Mouse (Mus musculus) heart, embryonic 16.5 days (tissue): ENCODE measurements at regions not wholly inside any gene's neighbourhood (a gene's known extent, or its start where the extent isn't known, plus 50 kb on each side); places are given as distances from the start of the nearest gene placed in this dataset.
A peak's percentile ranks its signal among the peaks of the same experiment; 100 is the strongest.

Experiments used
- ATAC-seq: fragments of 200-750 bp; cut with Nextera tagmentation; replicated peaks from 2 replicates; pipeline ENCODE4 v1.8.0; 2017; ENCODE audit warnings: moderate number of reproducible peaks; ENCODE audit not compliant: insufficient read depth, low FRiP score; ENCODE audit errors: extremely low read depth
- H3K27ac ChIP-seq: fragments of 300-500 bp; sonication (generic); 2 replicates; pipeline ENCODE4 v1.5.1; 2014; ENCODE audit warnings: mild to moderate bottlenecking, low read length, control low read depth, moderate library complexity
- H3K27me3 ChIP-seq: fragments of 300-500 bp; sonication (generic); 2 replicates; pipeline ENCODE4 v1.6.1; 2014; ENCODE audit warnings: low read length, mixed read lengths; ENCODE audit not compliant: control insufficient read depth, insufficient read depth
- H3K36me3 ChIP-seq: fragments of 300-500 bp; sonication (generic); 2 replicates; pipeline ENCODE4 v1.6.1; 2014; ENCODE audit not compliant: control insufficient read depth, insufficient read depth
- H3K4me1 ChIP-seq: fragments of 300-500 bp; sonication (generic); 2 replicates; pipeline ENCODE4 v1.6.1; 2014; ENCODE audit warnings: low read length, mixed read lengths; ENCODE audit not compliant: control insufficient read depth, insufficient read depth
- H3K4me2 ChIP-seq: fragments of 300-500 bp; sonication (generic); 2 replicates; pipeline ENCODE4 v1.6.1; 2014; ENCODE audit warnings: low read depth, mild to moderate bottlenecking, control low read depth, low read length
- H3K4me3 ChIP-seq: fragments of 300-500 bp; sonication (generic); 2 replicates; pipeline ENCODE4 v1.5.1; 2014; ENCODE audit warnings: mild to moderate bottlenecking, control low read depth, low read length
- H3K9ac ChIP-seq: fragments of 300-500 bp; sonication (generic); 2 replicates; pipeline ENCODE4 v1.6.1; 2014; ENCODE audit warnings: low read length, control low read depth
- H3K9me3 ChIP-seq: fragments of 300-500 bp; sonication (generic); replicated peaks from 2 replicates; pipeline ENCODE4 v1.6.1; 2016; ENCODE audit warnings: low read length; ENCODE audit not compliant: control insufficient read depth
- WGBS: fragments of 180-500 bp; shearing (Covaris S2); extraction: QIAGEN DNeasy Blood & Tissue Kit; methylation state at CpG from one replicate; pipeline ENCODE4 v1.1.7; 2014; 5-methylcytosine and 5-hydroxymethylcytosine counted together

GRCm38 (mm10) chr5:118373581-118373981 is 128.6 kb downstream of the 2410131K14Rik start:
- no peaks in the 10 kb centered on the region for H3K36me3 ChIP-seq
- H3K4me1 ChIP-seq = peaks cover 13% of the 10 kb centered on the region
- H3K27ac ChIP-seq = no peak overlapping the region
- 13% methylated on average over 13 of the region's 13 CpGs for WGBS
- no peaks in the 10 kb centered on the region for H3K9me3 ChIP-seq
- ATAC-seq = no peak
- peak overlapping the region; percentile 54 for H3K4me2 ChIP-seq
- H3K27me3 ChIP-seq = 0 out of 2 replicates have a peak, but pooled peaks cover 3% of the 10 kb centered on the region
- peak overlapping the region; percentile 0; the same call in 1 of the 2 replicates for H3K9ac ChIP-seq
- H3K4me3 ChIP-seq = peak overlapping the region; percentile 32

- no peak overlapping the region for H3K9ac ChIP-seq
- H3K9me3 ChIP-seq = no peaks in the 10 kb centered on the region
- H3K4me2 ChIP-seq = no peak overlapping the region
- H3K36me3 ChIP-seq = no peaks in the 10 kb centered on the region
- no peak for ATAC-seq
- WGBS = 46% methylated on average over 2 of the region's 2 CpGs
- peaks cover 13% of the 10 kb centered on the region for H3K4me1 ChIP-seq
- 0 out of 2 replicates have a peak, but pooled peaks cover 3% of the 10 kb centered on the region for H3K27me3 ChIP-seq
- no peak overlapping the region for H3K27ac ChIP-seq
- no peak overlapping the region for H3K4me3 ChIP-seq
These were observed 129.9 kb downstream of the 2410131K14Rik start for GRCm38 (mm10) chr5:118374968-118375367.

GRCm38 (mm10) chr5:118375916-118376315 is 130.9 kb downstream of the 2410131K14Rik start:
- Histone ChIP-seq H3K27ac (no peak overlapping the region), H3K4me2 (no peak overlapping the region), H3K4me1 (peaks cover 17% of the 10 kb centered on the region), H3K27me3 (0 out of 2 replicates have a peak, but pooled peaks cover 3% of the 10 kb centered on the region), H3K4me3 (no peak overlapping the region), H3K9me3 (no peaks in the 10 kb centered on the region), H3K36me3 (no peaks in the 10 kb centered on the region), H3K9ac (no peak overlapping the region)
- ATAC-seq = no peak
- 72% methylated on average over 5 of the region's 5 CpGs for WGBS

- 69% methylated on average over 5 of the region's 5 CpGs for WGBS
- no peaks in the 10 kb centered on the region for H3K36me3 ChIP-seq
- no peak for ATAC-seq
- no peak overlapping the region for H3K9ac ChIP-seq
- H3K4me1 ChIP-seq = peaks cover 19% of the 10 kb centered on the region
- H3K27ac ChIP-seq = no peak overlapping the region
- H3K4me3 ChIP-seq = no peak overlapping the region
- 0 out of 2 replicates have a peak, but pooled peaks cover 3% of the 10 kb centered on the region for H3K27me3 ChIP-seq
- H3K4me2 ChIP-seq = no peak overlapping the region
- H3K9me3 ChIP-seq = no peaks in the 10 kb centered on the region
These were observed 131.5 kb downstream of the 2410131K14Rik start for GRCm38 (mm10) chr5:118376478-118376877.

GRCm38 (mm10) chr5:118377402-118377848 is 132.4 kb downstream of the 2410131K14Rik start:
- no peaks in the 10 kb centered on the region for H3K36me3 ChIP-seq
- ATAC-seq = no peak
- H3K4me2 ChIP-seq = no peak overlapping the region
- H3K27ac ChIP-seq = no peak overlapping the region
- peaks cover 19% of the 10 kb centered on the region for H3K4me1 ChIP-seq
- 61% methylated on average over 8 of the region's 8 CpGs for WGBS
- H3K9ac ChIP-seq = no peak overlapping the region
- H3K9me3 ChIP-seq = no peaks in the 10 kb centered on the region
- 0 out of 2 replicates have a peak, but pooled peaks cover 3% of the 10 kb centered on the region for H3K27me3 ChIP-seq
- H3K4me3 ChIP-seq = no peak overlapping the region

- Histone ChIP-seq H3K4me1 (peaks cover 9% of the 10 kb centered on the region), H3K27me3 (0 out of 2 replicates have a peak, but pooled peaks cover 6% of the 10 kb centered on the region), H3K9me3 (no peaks in the 10 kb centered on the region), H3K36me3 (no peaks in the 10 kb centered on the region), H3K27ac (no peak overlapping the region), H3K4me2 (no peak overlapping the region), H3K9ac (no peak overlapping the region), H3K4me3 (no peak overlapping the region)
- 51% methylated on average over 24 of the region's 24 CpGs for WGBS
- ATAC-seq = no peak
These were observed 134.4 kb downstream of the 2410131K14Rik start for GRCm38 (mm10) chr5:118379245-118380051.

- peak overlapping the region; percentile 80 for H3K4me2 ChIP-seq
- H3K4me3 ChIP-seq = peak overlapping the region; percentile 58
- no peak overlapping the region; the same call in 1 of the 2 replicates for H3K9ac ChIP-seq
- peak overlapping the region; percentile 28; the same call in 1 of the 2 replicates for H3K27ac ChIP-seq
- no peaks in the 10 kb centered on the region for H3K9me3 ChIP-seq
- no peak for ATAC-seq
- peaks cover 7% of the 10 kb centered on the region; the same call in 1 of the 2 replicates for H3K4me1 ChIP-seq
- H3K27me3 ChIP-seq = 0 out of 2 replicates have a peak, but pooled peaks cover 6% of the 10 kb centered on the region
- H3K36me3 ChIP-seq = no peaks in the 10 kb centered on the region
- 15% methylated on average over 5 of the region's 5 CpGs for WGBS
These were observed 135.0 kb downstream of the 2410131K14Rik start for GRCm38 (mm10) chr5:118380052-118380421.

- H3K36me3 ChIP-seq = no peaks in the 10 kb centered on the region
- H3K4me2 ChIP-seq = peak overlapping the region; percentile 80
- 0 out of 2 replicates have a peak, but pooled peaks cover 6% of the 10 kb centered on the region for H3K27me3 ChIP-seq
- WGBS = 1% methylated on average over 43 of the region's 45 CpGs
- peak overlapping the region; percentile 58 for H3K4me3 ChIP-seq
- H3K27ac ChIP-seq = peak overlapping the region; percentile 53
- peak; percentile 63 for ATAC-seq
- H3K9ac ChIP-seq = peak overlapping the region; percentile 43
- no peaks in the 10 kb centered on the region for H3K9me3 ChIP-seq
- H3K4me1 ChIP-seq = peaks cover 7% of the 10 kb centered on the region; the same call in 1 of the 2 replicates
These were observed 135.6 kb downstream of the 2410131K14Rik start for GRCm38 (mm10) chr5:118380422-118381293.
